Mouse (Mus musculus) embryonic facial prominence, embryonic 10.5 days (tissue): ENCODE data around the gene C1qtnf12. TPM values are rescaled to one million over a fixed set of nuclear protein-coding genes. Genes with fewer than 3 reads are reported as not detected.

Experiments used
- DNase-seq: peaks from one replicate; pipeline ENCODE4 v3.0.0-alpha.2; 2017; ENCODE audit warnings: low spot score
- H3K27ac ChIP-seq: fragments of 300-500 bp; sonication (generic); replicated peaks from 2 replicates; pipeline ENCODE4 v1.5.1; 2016; ENCODE audit warnings: mild to moderate bottlenecking
- H3K27me3 ChIP-seq: fragments of 300-500 bp; sonication (generic); replicated peaks from 2 replicates; pipeline ENCODE4 v1.6.1; 2016; ENCODE audit warnings: low read depth, mild to moderate bottlenecking; ENCODE audit not compliant: poor library complexity, severe bottlenecking
- H3K36me3 ChIP-seq: fragments of 300-500 bp; sonication (generic); replicated peaks from 2 replicates; pipeline ENCODE4 v1.6.1; 2016; ENCODE audit warnings: mild to moderate bottlenecking, moderate library complexity
- H3K4me1 ChIP-seq: fragments of 300-500 bp; sonication (generic); 2 replicates; pipeline ENCODE4 v1.6.1; 2016
- H3K4me3 ChIP-seq: fragments of 300-500 bp; sonication (generic); 2 replicates; pipeline ENCODE4 v1.5.1; 2016; ENCODE audit warnings: mild to moderate bottlenecking, moderate library complexity
- H3K9me3 ChIP-seq: fragments of 300-500 bp; sonication (generic); 2 replicates; pipeline ENCODE4 v1.6.1; 2016; ENCODE audit warnings: mild to moderate bottlenecking
- WGBS: fragments of 180-500 bp; shearing (Covaris S2); methylation state at CpG from one replicate; pipeline ENCODE4 v1.1.7; 2016; 5-methylcytosine and 5-hydroxymethylcytosine counted together
- polyA plus RNA-seq: library from polyadenylated mRNA; unstranded; fragments of >200 nt; fragmentation: Nextera tagmentation; extraction: Ambion mirVana; gene quantifications from 2 replicates; pipeline ENCODE4 v1.2.1, GENCODE M21; 2016

Gene C1qtnf12
- polyA plus RNA-seq = 22.7 and 23.6 TPM in 2 replicates

DNA sequence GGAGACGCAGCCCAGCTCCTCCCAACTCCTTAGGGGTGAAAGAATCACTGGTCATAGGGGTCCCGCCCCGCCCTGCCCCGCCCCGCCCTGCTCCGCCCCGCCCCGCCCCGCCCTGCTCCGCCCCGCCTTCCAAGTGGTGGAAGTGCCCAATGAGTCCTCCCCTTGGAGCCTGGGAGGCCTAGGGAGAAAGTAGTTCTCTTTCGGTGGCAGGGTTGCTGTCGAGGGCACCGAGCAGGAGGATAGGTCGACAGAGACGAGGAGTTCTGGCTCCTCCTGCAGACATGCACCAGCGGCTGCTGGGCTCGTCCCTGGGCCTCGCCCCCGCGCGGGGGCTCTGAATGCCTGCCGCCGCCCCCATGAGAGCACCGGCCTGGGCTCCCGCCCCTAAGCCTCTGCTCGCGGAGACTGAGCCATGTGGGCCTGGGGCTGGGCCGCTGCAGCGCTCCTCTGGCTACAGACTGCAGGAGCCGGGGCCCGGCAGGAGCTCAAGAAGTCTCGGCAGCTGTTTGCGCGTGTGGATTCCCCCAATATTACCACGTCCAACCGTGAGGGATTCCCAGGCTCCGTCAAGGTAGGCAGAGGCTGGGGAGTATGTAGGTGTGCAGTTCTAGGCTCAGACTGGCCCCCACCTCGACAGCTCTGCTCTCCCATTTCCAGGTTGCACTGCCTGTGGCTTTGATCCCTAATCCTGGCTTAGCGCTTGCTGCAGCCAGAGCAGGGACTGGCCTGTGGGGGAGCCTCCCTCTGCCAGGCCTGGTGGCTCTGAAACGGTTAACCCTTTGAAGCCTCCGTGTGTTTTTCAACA, at the start of gene C1qtnf12:
TSS of gene C1qtnf12 (plus strand) at position 152 of the 805 bp plus-strand sequence.
- H3K4me3 ChIP-seq = peak within 1 kb of the TSS; percentile 75
- H3K9me3 ChIP-seq = no peaks in the 10 kb centered on the region
- H3K27me3 ChIP-seq = no peaks in the 10 kb centered on the region
- H3K27ac ChIP-seq = peak within 1 kb of the TSS; percentile 83
- peaks cover 60% of the 10 kb centered on the region for H3K36me3 ChIP-seq
- peak; percentile 77 for DNase-seq
- under 1% methylated on average over 42 of the region's 42 CpGs for WGBS
- peaks cover 25% of the 10 kb centered on the region for H3K4me1 ChIP-seq

GRCm38 (mm10) chr4:155932031-155932430, 30.1 kb upstream of the C1qtnf12 start:
- Histone ChIP-seq H3K4me1 (no peaks in the 10 kb centered on the region), H3K27ac (no peak overlapping the region), H3K4me3 (no peak overlapping the region), H3K27me3 (no peaks in the 10 kb centered on the region), H3K36me3 (no peaks in the 10 kb centered on the region), H3K9me3 (no peaks in the 10 kb centered on the region)
- 73% methylated on average over 1 of the region's 1 CpGs for WGBS
- no peak for DNase-seq

GRCm38 (mm10) chr4:155943049-155943452, 19.1 kb upstream of the C1qtnf12 start:
- Histone ChIP-seq H3K36me3 (peaks cover 23% of the 10 kb centered on the region), H3K27ac (peak overlapping the region; percentile 92), H3K27me3 (no peaks in the 10 kb centered on the region), H3K4me1 (peaks cover 19% of the 10 kb centered on the region), H3K4me3 (peak overlapping the region; percentile 99), H3K9me3 (no peaks in the 10 kb centered on the region)
- 1% methylated on average over 17 of the region's 17 CpGs for WGBS
- no peak for DNase-seq

DNA sequence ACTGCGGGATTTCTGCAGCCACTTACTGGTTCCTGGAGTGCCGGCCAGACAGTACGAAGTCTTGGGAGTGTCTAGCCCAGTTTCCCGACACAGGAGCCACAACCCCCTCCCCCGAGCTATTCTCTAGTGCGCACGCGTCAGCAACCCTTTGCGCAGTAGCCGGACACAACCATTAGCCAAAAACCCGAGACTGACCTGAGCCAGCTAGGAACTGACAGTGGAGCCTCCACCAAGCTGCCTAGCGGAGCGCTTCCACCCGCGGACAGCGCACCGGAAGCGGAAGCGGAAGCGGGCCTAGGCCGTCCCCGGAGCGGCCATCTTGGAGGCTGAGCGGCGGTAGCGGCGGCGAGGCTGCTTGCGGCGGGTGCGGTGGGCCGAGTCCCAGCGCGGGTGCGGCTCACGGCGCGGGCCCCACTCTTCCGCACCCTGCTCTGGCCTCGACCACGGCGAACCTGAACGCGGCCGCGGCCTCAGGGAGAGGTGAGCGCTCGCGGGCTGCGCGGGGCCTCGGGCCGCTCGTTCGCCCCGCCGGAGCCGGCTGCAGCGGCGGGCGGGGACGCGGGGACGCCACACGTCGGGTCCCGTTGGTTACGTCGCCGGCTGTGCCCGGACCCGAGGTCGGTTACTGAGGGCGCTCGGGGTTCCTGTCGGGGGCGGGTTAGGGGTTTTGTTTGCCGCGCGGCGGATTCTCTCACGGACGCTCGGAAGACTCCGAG, 18.4 kb upstream of the C1qtnf12 start, which contains the start of gene Ube2j2:
TSS of gene Ube2j2 (plus strand) at position 298 of the 716 bp plus-strand sequence.
- Histone ChIP-seq H3K27me3 (no peaks in the 10 kb centered on the region), H3K4me1 (peaks cover 19% of the 10 kb centered on the region), H3K27ac (peak within 1 kb of the TSS; percentile 92), H3K9me3 (no peaks in the 10 kb centered on the region), H3K36me3 (peaks cover 30% of the 10 kb centered on the region), H3K4me3 (peak within 1 kb of the TSS; percentile 99)
- WGBS = under 1% methylated on average over 85 of the region's 85 CpGs
- peak; percentile 98 for DNase-seq

GRCm38 (mm10) chr4:155944271-155944670, 17.8 kb upstream of the C1qtnf12 start:
- no peaks in the 10 kb centered on the region for H3K9me3 ChIP-seq
- under 1% methylated on average over 17 of the region's 17 CpGs for WGBS
- DNase-seq = peak; percentile 24
- no peaks in the 10 kb centered on the region for H3K27me3 ChIP-seq
- peaks cover 36% of the 10 kb centered on the region for H3K36me3 ChIP-seq
- peak overlapping the region; percentile 92 for H3K27ac ChIP-seq
- H3K4me1 ChIP-seq = peaks cover 19% of the 10 kb centered on the region
- H3K4me3 ChIP-seq = peak overlapping the region; percentile 99

DNA sequence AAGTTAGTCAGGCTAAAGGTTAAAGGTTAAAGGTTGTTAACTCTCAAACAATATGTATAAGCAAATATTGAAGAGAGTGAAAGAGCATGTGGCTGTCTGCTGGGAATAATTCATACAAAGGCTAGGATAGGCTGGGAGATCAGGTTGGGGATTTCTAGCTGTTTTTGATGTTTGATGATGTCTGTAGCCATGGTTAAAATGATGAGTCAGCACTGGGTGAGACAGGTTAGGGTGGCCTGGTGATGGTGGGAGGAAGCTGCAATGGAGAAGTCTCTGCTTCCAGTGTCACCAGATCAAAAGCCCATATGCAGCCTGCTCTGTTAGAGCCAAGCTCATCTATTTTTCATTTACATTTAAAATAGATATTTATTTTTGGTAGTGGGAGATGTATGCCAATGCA, 15.0 kb upstream of the C1qtnf12 start:
- DNase-seq = no peak
- H3K9me3 ChIP-seq = no peaks in the 10 kb centered on the region
- H3K27me3 ChIP-seq = no peaks in the 10 kb centered on the region
- H3K4me3 ChIP-seq = no peak overlapping the region
- H3K4me1 ChIP-seq = peaks cover 19% of the 10 kb centered on the region
- H3K27ac ChIP-seq = no peak overlapping the region
- peaks cover 64% of the 10 kb centered on the region for H3K36me3 ChIP-seq

DNA sequence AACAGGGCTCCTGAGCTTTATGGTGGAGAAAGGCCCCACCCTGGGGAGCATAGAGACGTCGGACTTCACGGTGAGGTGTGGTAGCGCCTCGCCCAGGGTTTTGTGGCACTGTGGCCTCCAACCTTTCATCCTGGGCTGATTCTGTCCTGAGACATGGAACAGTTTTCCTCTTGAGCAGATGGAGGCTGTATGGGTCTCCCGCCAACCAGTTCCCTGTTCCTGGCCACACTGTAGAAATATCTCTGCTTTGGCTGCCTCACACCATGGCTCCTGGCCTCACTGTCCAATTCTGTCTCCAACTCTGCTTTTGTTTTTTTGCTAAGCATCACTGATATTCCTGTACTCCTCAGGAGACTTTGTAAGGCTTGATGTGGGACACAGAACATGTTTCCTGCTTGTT, 6.6 kb upstream of the C1qtnf12 start:
- peaks cover 86% of the 10 kb centered on the region for H3K36me3 ChIP-seq
- no peak overlapping the region for H3K4me3 ChIP-seq
- 91% methylated on average over 6 of the region's 6 CpGs for whole genome bisulfite sequencing
- no peak overlapping the region for H3K27ac ChIP-seq
- no peak for DNase-seq
- no peaks in the 10 kb centered on the region for H3K27me3 ChIP-seq
- no peaks in the 10 kb centered on the region for H3K4me1 ChIP-seq
- H3K9me3 ChIP-seq = no peaks in the 10 kb centered on the region

DNA sequence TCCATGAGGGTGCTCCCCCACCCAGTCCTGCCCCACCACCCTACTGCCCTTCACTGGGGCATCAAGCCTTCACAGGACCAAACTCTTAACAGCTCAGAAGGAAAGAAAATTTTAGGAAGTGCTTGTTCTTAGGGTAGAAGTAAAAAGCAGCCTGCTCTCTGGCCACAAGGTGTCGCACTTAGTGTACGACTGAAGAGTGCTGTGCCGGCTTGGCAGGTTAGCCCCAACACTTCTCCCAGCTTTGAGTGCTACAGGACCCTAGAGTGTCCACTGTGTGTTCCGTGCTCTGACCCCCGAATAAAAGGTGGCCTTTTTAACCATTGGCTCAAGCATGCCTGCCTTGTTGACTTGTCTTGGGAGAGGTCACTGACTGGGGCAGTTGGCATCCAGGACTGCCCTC, 2.8 kb upstream of the C1qtnf12 start:
- peak overlapping the region; percentile 11; the same call in 1 of the 2 replicates for H3K4me3 ChIP-seq
- no peaks in the 10 kb centered on the region for H3K27me3 ChIP-seq
- H3K36me3 ChIP-seq = peaks cover 63% of the 10 kb centered on the region
- no peak overlapping the region for H3K27ac ChIP-seq
- WGBS = 4% methylated on average over 5 of the region's 5 CpGs
- H3K4me1 ChIP-seq = peaks cover 25% of the 10 kb centered on the region
- H3K9me3 ChIP-seq = no peaks in the 10 kb centered on the region
- peak; percentile 81 for DNase-seq

- 45% methylated on average over 7 of the region's 7 CpGs for WGBS
- no peak for DNase-seq
- H3K4me1 ChIP-seq = peaks cover 25% of the 10 kb centered on the region
- H3K27ac ChIP-seq = 0 out of 2 replicates have a peak overlapping the region, but pooled peaks have one; percentile 83
- peaks cover 53% of the 10 kb centered on the region for H3K36me3 ChIP-seq
- no peaks in the 10 kb centered on the region for H3K9me3 ChIP-seq
- H3K4me3 ChIP-seq = peak overlapping the region; percentile 75
- H3K27me3 ChIP-seq = no peaks in the 10 kb centered on the region
Measured at GRCm38 (mm10) chr4:155963106-155963505, 988 bp downstream of the C1qtnf12 start.

DNA sequence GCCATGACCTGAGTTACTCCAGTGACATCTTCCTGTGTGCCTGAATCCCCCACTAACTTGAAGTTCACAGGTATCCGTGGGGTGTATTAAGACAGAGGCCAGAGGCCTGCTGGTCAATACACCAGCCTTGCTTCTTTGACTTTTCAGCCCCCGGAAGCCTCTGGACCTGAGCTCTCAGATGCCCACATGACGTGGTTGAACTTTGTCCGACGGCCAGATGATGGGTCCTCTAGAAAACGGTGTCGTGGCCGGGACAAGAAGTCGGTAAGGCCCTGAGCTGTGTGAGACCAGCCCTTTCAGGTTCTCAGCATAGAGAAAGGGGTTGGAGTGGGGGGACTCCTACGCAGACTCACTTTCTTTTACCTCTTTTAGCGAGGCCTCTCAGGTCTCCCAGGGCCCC, 2.3 kb downstream of the C1qtnf12 start:
- H3K4me1 ChIP-seq = peaks cover 25% of the 10 kb centered on the region
- peaks cover 44% of the 10 kb centered on the region for H3K36me3 ChIP-seq
- 92% methylated on average over 11 of the region's 11 CpGs for WGBS
- no peaks in the 10 kb centered on the region for H3K9me3 ChIP-seq
- no peak for DNase-seq
- H3K27ac ChIP-seq = no peak overlapping the region
- H3K27me3 ChIP-seq = no peaks in the 10 kb centered on the region
- no peak overlapping the region for H3K4me3 ChIP-seq

- H3K27ac ChIP-seq = no peak overlapping the region
- H3K27me3 ChIP-seq = no peaks in the 10 kb centered on the region
- peaks cover 30% of the 10 kb centered on the region for H3K36me3 ChIP-seq
- H3K9me3 ChIP-seq = no peaks in the 10 kb centered on the region
- H3K4me3 ChIP-seq = no peak overlapping the region
- 89% methylated on average over 13 of the region's 13 CpGs for WGBS
- peaks cover 18% of the 10 kb centered on the region for H3K4me1 ChIP-seq
- no peak for DNase-seq
Measured at GRCm38 (mm10) chr4:155969043-155969653, 7.0 kb downstream of the C1qtnf12 start.

- Histone ChIP-seq H3K27ac (no peak overlapping the region), H3K4me1 (peaks cover 18% of the 10 kb centered on the region), H3K4me3 (no peak overlapping the region), H3K36me3 (peaks cover 18% of the 10 kb centered on the region), H3K9me3 (no peaks in the 10 kb centered on the region), H3K27me3 (no peaks in the 10 kb centered on the region)
- 71% methylated on average over 5 of the region's 5 CpGs for WGBS
- no peak for DNase-seq
Measured at GRCm38 (mm10) chr4:155970286-155970685, 8.2 kb downstream of the C1qtnf12 start.
